Mouse (Mus musculus) splenic B cell, adult 2 months (primary cell): ENCODE results near the gene Rpl24.
"Not testable (repeated sequence)": the region's sequence is repeated elsewhere in the genome, so short reads cannot be mapped to it uniquely, and the experiment has no call there.

Experiments
- DNase-seq: peaks from one replicate; pipeline ENCODE4 v3.0.0-alpha.2; 2011; ENCODE audit warnings: low read depth, low spot score
- H3K27me3 ChIP-seq: 2 replicates; pipeline ENCODE4 v1.6.1; 2012; ENCODE audit warnings: mild to moderate bottlenecking, low read length, moderate library complexity, mixed read lengths; ENCODE audit not compliant: control insufficient read depth, poor library complexity, insufficient read depth, severe bottlenecking
- H3K36me3 ChIP-seq: 2 replicates; pipeline ENCODE4 v1.6.1; 2012; ENCODE audit warnings: mild to moderate bottlenecking, low read length, moderate library complexity, mixed read lengths; ENCODE audit not compliant: control insufficient read depth, poor library complexity, insufficient read depth, severe bottlenecking

The Rpl24 gene

DNA sequence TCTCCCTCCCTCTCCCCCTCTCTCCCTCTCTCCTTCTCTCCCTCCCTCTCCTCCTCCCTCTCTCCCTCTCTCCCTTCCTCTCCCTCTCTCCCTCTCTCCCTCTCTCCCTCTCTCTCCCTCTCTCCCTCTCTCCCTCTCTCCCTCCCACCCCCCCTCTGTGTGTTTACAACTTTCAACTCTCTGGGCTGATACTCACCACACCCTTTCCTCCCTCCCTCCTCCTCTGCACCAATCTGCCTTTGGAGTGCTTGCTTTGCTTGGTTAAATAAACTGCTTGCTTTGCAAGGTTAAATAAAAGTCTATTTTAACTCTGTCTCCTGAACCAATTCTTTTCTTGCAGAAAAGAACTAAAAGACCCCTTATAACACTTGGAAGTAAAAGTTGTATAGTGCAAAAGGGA, 13.3 kb upstream of the Rpl24 start:
- no peak for DNase-seq
- Histone ChIP-seq H3K36me3 (no peaks in the 10 kb centered on the region), H3K27me3 (no peaks in the 10 kb centered on the region)

GRCm38 (mm10) chr16:55954196-55954595, 11.9 kb upstream of the Rpl24 start:
- DNase-seq = peak; percentile 30
- H3K36me3 ChIP-seq, H3K27me3 ChIP-seq: not testable (repeated sequence)

GRCm38 (mm10) chr16:55963068-55963467, 3.0 kb upstream of the Rpl24 start:
- DNase-seq, H3K27me3 ChIP-seq, H3K36me3 ChIP-seq: not testable (repeated sequence)

DNA sequence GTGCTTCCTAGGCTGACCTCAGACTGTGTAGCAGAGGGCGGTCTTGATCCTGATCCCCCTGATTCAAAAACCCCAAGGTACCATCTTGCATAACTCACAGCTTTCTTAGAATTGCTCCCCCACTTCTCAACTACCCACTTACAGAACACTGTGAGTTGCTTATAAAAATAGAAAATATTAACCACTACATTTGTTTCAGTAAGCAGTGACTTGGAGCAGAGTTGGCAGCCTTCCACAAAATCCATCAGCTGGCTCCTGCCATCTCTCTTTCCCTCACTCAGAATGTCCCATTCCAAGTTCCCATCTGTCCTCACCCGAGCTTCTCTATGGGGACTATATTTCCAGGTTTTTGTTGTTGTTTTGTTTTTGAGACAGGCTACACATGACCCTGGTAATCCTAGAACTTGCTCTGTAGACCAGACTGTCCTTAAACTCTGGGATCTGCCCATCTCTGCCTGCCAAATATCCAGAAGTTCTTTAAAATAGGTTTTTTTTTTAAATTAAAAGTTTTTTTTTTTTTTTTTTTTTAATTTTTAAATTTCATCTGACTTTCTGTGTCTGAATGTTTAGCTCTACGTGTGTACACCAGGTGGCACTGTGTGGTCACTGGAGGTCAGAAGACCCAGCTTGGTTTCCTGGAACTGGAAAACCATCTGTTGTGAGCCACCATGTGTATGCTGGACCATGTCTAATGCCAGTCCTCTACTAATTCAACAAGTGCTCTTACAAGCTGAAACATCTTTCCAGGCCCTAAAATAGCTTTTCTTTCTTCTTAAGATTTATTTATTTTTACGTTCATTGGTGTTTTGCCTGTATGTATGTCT, 1.7 kb upstream of the Rpl24 start:
- peak; percentile 79 for DNase-seq
- Histone ChIP-seq H3K36me3 (peaks cover 2% of the 10 kb centered on the region; the same call in 1 of the 2 replicates), H3K27me3 (no peaks in the 10 kb centered on the region)

- Histone ChIP-seq H3K27me3 (no peaks in the 10 kb centered on the region), H3K36me3 (peaks cover 17% of the 10 kb centered on the region)
- no peak for DNase-seq
Measured at GRCm38 (mm10) chr16:55967221-55967620, 1.1 kb downstream of the Rpl24 start.

GRCm38 (mm10) chr16:55969147-55969546, 3.1 kb downstream of the Rpl24 start:
- Histone ChIP-seq H3K27me3 (no peaks in the 10 kb centered on the region), H3K36me3 (peaks cover 18% of the 10 kb centered on the region)
- peak; percentile 76 for DNase-seq

DNA sequence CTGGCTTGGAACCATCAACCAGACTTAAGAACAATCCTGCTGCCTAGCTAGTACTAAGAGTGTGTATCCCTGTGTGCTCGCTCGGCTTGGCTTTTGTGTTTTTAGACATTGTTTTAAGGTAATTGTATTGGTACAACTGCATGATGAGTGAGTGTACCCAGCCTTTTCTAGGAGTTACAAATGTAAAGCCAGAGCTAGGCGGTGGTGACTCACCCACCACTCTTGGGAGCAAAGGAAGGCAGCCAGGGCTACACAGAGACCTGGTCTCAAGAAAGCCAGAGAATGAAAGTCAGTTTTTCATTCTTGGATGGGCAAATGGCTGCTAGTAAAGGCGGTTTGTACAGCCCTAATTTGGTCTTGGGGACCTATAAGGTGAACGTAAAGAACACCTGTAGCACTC, 4.3 kb downstream of the Rpl24 start:
- H3K36me3 ChIP-seq = peaks cover 18% of the 10 kb centered on the region
- DNase-seq = no peak
- H3K27me3 ChIP-seq = no peaks in the 10 kb centered on the region

DNA sequence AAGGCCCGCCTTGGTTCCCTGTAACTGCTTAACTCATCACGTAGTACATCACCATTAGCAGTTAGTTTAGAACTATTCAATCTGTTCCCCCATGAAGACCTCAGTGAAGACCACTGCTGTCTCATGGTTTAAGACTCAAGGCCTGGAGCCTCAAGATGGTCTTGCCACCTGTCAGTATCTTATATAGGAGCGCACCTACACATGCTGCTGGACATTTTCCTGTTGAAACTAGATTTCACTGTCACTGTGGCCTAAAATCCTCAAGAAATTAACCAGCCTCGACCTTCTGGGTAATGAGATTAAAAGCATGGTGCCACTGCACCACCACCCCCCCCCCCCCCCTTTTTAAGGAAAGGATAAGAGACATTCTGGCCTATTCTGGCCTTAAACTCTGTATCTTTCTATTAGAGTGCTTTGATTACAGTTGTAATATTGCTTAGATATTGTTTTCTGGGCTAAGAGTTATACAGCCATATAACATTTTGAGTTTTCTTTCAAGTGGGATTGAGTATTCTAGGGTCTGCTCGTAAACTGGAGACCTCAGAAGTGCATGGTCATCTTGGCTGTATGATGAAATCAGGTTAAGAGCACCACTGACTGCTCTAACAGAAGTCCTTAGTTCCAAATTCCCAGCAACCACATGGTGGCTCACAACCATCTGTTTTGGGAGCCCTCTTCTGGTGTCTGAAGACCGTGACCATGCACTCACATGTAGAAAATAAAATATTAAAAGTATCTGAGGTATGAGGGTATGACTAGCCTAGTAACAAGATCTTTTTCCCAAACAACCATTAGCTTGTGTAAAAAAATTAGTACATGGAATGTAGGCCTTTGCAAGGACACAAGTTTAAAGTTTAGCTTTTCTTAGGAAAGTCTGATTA, 5.9 kb downstream of the Rpl24 start:
- no peaks in the 10 kb centered on the region for H3K27me3 ChIP-seq
- DNase-seq = no peak
- H3K36me3 ChIP-seq = peaks cover 18% of the 10 kb centered on the region

DNA sequence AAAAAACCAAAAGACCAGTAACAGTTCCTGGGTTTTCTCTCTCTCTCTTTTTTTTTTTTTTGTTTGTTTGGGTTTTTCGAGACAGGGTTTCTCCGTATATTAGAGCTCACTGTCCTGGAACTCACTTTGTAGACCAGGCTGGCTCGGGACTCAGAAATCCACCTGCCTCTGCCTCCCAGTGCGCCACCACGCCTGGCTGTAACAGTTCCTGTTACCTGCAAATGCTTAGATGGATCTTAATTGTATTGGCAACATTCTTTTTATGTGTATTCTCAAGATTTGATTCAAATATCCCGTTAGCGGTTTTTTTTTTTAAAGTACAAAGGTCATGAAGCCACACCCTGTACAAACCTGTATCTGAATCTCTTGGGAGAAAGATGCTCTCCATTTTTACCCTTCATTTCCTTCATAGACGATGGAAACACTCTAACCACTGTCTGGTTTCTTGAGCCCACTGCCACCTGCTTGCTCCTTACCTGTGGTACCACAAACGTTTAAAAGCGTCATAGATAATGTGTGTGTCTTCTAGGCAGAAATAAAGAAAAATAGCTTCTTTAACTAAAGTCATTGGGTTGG, 6.6 kb downstream of the Rpl24 start:
- DNase-seq = no peak
- Histone ChIP-seq H3K36me3 (peaks cover 18% of the 10 kb centered on the region), H3K27me3 (no peaks in the 10 kb centered on the region)

DNA sequence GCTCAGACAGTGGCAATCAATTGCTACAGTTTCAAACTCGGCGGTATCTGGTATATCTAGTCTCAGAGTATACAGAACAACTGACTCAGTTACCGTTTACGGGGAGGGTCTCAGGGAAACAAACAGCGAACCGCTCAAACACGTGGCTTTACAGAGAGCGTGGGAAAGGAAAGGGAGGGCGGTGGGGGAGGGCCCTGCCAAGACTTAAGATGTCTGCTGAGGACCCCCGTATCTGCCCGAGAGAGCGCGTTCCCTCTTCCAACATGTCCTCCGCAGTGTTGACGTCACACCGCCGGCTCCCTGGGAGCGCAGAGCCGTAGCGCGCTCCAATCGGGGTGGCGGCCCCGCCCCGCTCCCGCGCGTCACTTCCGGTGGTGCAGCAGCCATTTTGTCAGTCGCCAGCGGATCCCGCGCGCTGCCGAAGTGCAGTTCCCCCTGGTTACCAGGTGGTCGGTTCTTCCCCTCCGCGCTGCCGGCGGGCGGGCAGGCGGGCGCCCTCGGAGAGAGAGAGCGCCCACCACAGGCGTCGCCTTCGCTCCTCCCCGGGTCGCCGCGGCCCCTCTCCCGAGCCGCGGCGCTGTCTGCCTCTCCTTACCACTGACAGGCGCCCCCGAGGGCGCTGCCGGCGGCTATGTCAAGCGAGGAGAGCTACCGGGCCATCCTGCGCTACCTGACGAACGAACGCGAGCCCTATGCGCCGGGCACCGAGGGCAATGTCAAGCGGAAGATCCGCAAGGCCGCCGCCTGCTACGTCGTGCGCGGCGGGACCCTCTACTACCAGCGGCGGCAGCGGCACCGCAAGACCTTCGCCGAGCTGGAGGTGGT, 7.6 kb downstream of the Rpl24 start, which contains the start of gene Zbtb11:
Gene Zbtb11 (plus strand): TSS at position 453 of the 825 bp plus-strand sequence.
- Histone ChIP-seq H3K27me3 (no peaks in the 10 kb centered on the region), H3K36me3 (peaks cover 16% of the 10 kb centered on the region)
- peak; percentile 100 for DNase-seq

DNA sequence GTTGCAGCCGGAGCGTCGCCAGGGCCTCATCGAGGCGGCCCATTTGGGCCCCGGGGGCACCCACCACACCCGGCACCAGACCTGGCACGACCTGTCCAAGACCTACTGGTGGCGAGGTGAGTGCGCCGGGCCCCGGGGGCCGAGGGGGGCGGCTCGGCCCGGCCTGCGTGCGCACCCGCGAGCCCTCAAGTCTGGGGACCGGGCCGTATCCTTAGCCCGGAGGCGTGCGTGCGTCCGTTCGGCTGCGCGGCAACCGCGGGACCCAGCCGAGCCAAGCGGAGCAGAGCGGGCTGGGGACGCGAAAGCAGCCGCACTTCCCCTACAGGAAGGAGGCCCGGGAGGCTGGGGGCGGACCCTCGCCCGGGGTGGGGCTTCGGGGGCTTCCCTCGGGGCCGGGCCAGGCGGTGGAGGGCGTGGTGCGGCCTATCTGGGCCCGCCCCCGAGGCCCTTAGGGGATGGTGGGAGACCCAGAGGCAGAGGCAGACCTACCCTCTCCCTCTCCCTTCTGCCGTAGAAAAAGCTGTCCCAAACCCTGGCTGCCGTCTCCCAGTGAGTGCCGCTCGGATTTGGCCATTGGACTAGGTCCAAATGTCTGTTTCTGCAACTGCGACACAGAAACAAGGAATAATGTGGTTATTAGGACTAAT, 8.3 kb downstream of the Rpl24 start:
- DNase-seq = peak; percentile 89
- Histone ChIP-seq H3K36me3 (peaks cover 16% of the 10 kb centered on the region), H3K27me3 (no peaks in the 10 kb centered on the region)

GRCm38 (mm10) chr16:55974903-55975285, 8.8 kb downstream of the Rpl24 start:
- Histone ChIP-seq H3K36me3 (peaks cover 16% of the 10 kb centered on the region), H3K27me3 (no peaks in the 10 kb centered on the region)
- DNase-seq = peak; percentile 48

- peaks cover 4% of the 10 kb centered on the region; the same call in 1 of the 2 replicates for H3K36me3 ChIP-seq
- DNase-seq = no peak
- H3K27me3 ChIP-seq = no peaks in the 10 kb centered on the region
Measured at GRCm38 (mm10) chr16:55986001-55986400, 19.9 kb downstream of the Rpl24 start.

DNA sequence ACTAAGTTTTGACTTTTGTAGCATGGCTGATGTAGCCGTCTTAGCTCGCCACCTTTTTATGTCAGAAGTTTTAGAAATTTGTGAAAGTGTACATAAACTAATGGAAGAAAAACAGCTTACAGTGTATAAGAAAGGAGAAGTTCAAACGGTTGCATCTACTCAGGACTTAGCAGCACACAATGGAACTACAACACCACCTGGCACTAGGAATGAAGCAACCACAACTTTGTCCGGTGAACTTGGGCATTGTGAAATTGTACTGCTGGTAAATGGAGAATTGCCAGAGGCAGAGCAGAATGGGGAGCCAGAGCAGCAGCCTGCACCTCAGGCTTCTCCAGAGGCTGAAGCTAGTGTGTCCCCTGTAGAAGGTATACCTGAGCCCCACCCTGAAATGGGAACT, 24.2 kb downstream of the Rpl24 start:
- DNase-seq = no peak
- Histone ChIP-seq H3K27me3 (no peaks in the 10 kb centered on the region), H3K36me3 (peaks cover 7% of the 10 kb centered on the region; the same call in 1 of the 2 replicates)
